Mouse (Mus musculus): Measurements from ENCODE around the gene Gabbr1. TPM values are rescaled to one million over a fixed set of nuclear protein-coding genes. Genes with fewer than 3 reads are reported as not detected.

Gene Gabbr1
- polyA plus RNA-seq, 1 experiment from 2014 or later = 8.3 TPM

GRCm38 (mm10) chr17:37063686-37064495 lies 18.1 kb downstream of the Gabbr1 start:
- H3K4me1 ChIP-seq = no peaks in the 10 kb centered on the region
- H3K27me3 ChIP-seq = no peaks in the 10 kb centered on the region
- no peak for ATAC-seq (replicated peaks; ENCODE audit: low FRiP score)
- WGBS = 88% methylated on average over 11 of the region's 11 CpGs
- no peak overlapping the region for H3K27ac ChIP-seq
- H3K9ac ChIP-seq = no peak overlapping the region
- peaks cover 95% of the 10 kb centered on the region for H3K36me3 ChIP-seq
- no peak overlapping the region for H3K4me2 ChIP-seq
- H3K4me3 ChIP-seq (replicated peaks) = no peak overlapping the region
- H3K9me3 ChIP-seq (replicated peaks) = no peaks in the 10 kb centered on the region

GRCm38 (mm10) chr17:37065993-37066392 lies 20.2 kb downstream of the Gabbr1 start:
- no peak for ATAC-seq (replicated peaks; ENCODE audit: low FRiP score)
- H3K9ac ChIP-seq = no peak overlapping the region
- H3K4me2 ChIP-seq = no peak overlapping the region
- H3K36me3 ChIP-seq = peaks cover 99% of the 10 kb centered on the region
- no peaks in the 10 kb centered on the region for H3K4me1 ChIP-seq
- H3K4me3 ChIP-seq (replicated peaks) = no peak overlapping the region
- WGBS = 97% methylated on average over 2 of the region's 2 CpGs
- no peak overlapping the region for H3K27ac ChIP-seq
- no peaks in the 10 kb centered on the region for H3K27me3 ChIP-seq
- H3K9me3 ChIP-seq (replicated peaks) = no peaks in the 10 kb centered on the region

DNA sequence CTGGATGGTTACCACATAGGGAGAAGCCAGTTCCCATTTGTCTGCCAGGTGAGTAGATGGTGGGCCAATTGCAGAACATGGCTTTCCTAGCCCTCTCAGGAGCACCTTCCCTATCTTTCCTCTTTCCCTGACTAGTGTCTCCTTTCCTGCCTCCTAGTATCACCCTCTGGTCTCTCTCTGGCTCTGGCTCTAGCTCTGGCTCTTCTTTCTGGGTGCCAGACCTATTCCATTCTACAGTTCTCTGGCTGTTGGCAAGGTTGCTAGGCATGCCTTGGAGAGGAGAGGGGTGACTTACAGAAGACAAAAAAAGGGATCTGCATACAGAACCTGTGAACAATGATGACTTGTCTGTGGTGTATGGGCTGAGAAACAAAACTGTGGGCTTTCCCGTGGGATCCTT lies 22.1 kb downstream of the Gabbr1 start:
- Histone ChIP-seq H3K36me3 (peaks cover 96% of the 10 kb centered on the region), H3K4me2 (no peak overlapping the region), H3K4me3 (replicated peaks) (no peak overlapping the region), H3K27ac (no peak overlapping the region), H3K9ac (no peak overlapping the region), H3K9me3 (replicated peaks) (no peaks in the 10 kb centered on the region), H3K4me1 (no peaks in the 10 kb centered on the region), H3K27me3 (no peaks in the 10 kb centered on the region)
- 84% methylated on average over 1 of the region's 1 CpGs for whole genome bisulfite sequencing
- no peak for ATAC-seq (replicated peaks; ENCODE audit: low FRiP score)

DNA sequence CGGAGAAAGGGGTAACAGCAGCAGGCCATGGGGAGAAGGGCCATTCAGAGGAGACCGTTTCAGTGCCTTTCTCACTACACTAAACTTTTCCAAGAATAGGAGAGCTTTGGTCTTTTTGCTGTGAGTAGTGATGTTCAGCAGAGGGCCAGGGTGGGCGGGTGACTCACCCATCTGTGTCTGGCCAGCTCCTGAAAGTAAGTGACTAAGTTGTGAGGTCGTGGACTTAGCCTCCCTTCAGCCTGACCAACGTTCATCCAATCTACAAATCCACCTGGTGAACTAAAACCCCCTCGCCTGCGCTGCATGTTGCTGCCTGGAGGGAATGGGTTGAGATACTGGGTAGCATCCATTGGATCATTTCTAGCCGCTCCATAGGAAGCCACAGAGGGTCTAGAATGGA lies 24.4 kb downstream of the Gabbr1 start:
- no peaks in the 10 kb centered on the region for H3K9me3 ChIP-seq (replicated peaks)
- H3K4me3 ChIP-seq (replicated peaks) = no peak overlapping the region
- H3K9ac ChIP-seq = no peak overlapping the region
- no peaks in the 10 kb centered on the region for H3K4me1 ChIP-seq
- no peak overlapping the region for H3K27ac ChIP-seq
- H3K36me3 ChIP-seq = peaks cover 92% of the 10 kb centered on the region
- ATAC-seq (replicated peaks; ENCODE audit: low FRiP score) = no peak
- 88% methylated on average over 8 of the region's 8 CpGs for WGBS
- no peaks in the 10 kb centered on the region for H3K27me3 ChIP-seq
- no peak overlapping the region for H3K4me2 ChIP-seq

- WGBS = 83% methylated on average over 12 of the region's 12 CpGs
- no peaks in the 10 kb centered on the region for H3K9me3 ChIP-seq (replicated peaks)
- no peak overlapping the region for H3K27ac ChIP-seq
- no peak overlapping the region for H3K4me3 ChIP-seq (replicated peaks)
- ATAC-seq (replicated peaks; ENCODE audit: low FRiP score) = no peak
- H3K4me2 ChIP-seq = no peak overlapping the region
- no peaks in the 10 kb centered on the region for H3K4me1 ChIP-seq
- H3K36me3 ChIP-seq = peaks cover 83% of the 10 kb centered on the region
- no peak overlapping the region for H3K9ac ChIP-seq
- H3K27me3 ChIP-seq = no peaks in the 10 kb centered on the region
Measured at GRCm38 (mm10) chr17:37072080-37072729, 26.4 kb downstream of the Gabbr1 start.

DNA sequence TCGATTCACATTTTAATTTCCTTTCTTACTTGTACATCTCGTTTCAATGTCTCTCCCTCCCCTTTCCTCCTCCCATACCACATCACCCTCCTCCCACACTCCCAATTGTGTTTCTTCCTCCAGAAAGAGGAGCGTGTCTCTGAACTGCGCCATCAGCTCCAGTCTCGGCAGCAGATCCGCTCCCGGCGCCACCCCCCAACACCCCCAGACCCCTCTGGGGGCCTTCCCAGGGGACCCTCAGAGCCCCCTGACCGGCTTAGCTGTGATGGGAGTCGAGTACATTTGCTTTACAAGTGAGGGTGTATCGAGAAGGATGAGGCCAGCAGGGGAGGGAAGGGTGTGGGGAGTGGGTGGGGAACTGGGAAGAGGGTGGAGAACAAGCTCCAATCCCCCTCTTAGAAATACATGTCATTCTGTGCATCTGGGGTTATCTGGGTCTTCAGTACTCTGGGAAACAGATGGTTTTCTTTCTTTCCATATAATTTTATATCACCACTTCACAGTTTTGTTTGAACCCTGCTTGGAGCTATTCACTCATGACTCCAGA lies 27.0 kb downstream of the Gabbr1 start:
- no peak for ATAC-seq (replicated peaks; ENCODE audit: low FRiP score)
- Histone ChIP-seq H3K9me3 (replicated peaks) (no peaks in the 10 kb centered on the region), H3K36me3 (peaks cover 77% of the 10 kb centered on the region), H3K27ac (no peak overlapping the region), H3K4me2 (no peak overlapping the region), H3K4me3 (replicated peaks) (no peak overlapping the region), H3K9ac (no peak overlapping the region), H3K27me3 (no peaks in the 10 kb centered on the region), H3K4me1 (no peaks in the 10 kb centered on the region)
- 62% methylated on average over 11 of the region's 11 CpGs for whole genome bisulfite sequencing

DNA sequence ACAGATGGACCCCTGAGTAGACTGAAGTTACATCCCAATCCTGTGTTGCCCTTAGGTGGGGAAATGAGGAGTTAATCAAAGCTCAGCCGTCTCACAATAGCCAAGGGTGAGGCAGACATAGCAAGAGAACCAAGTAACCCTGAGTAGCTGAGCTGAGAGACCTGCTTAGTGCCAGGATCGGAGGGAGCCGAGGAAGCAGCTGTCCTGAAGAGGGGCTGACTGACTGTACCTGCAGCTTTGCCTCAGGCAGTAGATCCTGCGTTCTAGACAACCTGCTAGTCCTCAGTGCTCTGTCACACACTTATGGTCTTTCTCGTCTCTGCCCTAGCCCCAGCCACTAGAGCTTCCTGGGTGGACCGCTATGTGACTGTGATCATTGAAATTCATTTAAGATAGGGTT lies 29.4 kb downstream of the Gabbr1 start:
- 83% methylated on average over 6 of the region's 6 CpGs for WGBS
- Histone ChIP-seq H3K9me3 (replicated peaks) (no peaks in the 10 kb centered on the region), H3K4me3 (replicated peaks) (no peak overlapping the region), H3K9ac (no peak overlapping the region), H3K36me3 (peaks cover 53% of the 10 kb centered on the region), H3K4me2 (no peak overlapping the region), H3K4me1 (0 out of 2 replicates have a peak, but pooled peaks cover 3% of the 10 kb centered on the region), H3K27ac (no peak overlapping the region), H3K27me3 (no peaks in the 10 kb centered on the region)
- ATAC-seq (replicated peaks; ENCODE audit: low FRiP score) = no peak

DNA sequence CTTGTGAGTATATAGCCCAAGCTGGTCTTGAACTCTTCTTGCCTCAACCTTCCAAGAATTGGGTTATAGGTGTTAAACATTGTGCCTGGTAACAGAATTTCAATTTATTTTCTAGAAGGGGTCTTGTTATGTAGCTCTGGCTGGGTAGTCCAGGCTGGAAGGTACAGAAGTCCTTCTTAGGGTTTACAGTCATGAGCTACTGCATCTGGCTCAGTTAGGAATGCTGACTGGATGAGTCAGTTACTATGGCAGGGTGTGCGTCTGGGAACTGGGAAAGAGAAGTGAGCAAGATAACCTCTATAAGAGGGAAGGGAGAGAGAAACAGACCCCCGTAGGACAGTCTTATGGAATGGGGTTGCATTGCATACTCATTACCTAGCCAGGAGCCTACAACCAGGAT lies 30.0 kb downstream of the Gabbr1 start:
- 0 out of 2 replicates have a peak, but pooled peaks cover 3% of the 10 kb centered on the region for H3K4me1 ChIP-seq
- no peaks in the 10 kb centered on the region for H3K9me3 ChIP-seq (replicated peaks)
- ATAC-seq (replicated peaks; ENCODE audit: low FRiP score) = no peak
- 91% methylated on average over 2 of the region's 2 CpGs for WGBS
- H3K4me3 ChIP-seq (replicated peaks) = no peak overlapping the region
- no peak overlapping the region for H3K27ac ChIP-seq
- H3K4me2 ChIP-seq = no peak overlapping the region
- H3K27me3 ChIP-seq = no peaks in the 10 kb centered on the region
- H3K36me3 ChIP-seq = peaks cover 47% of the 10 kb centered on the region
- H3K9ac ChIP-seq = no peak overlapping the region

- no peaks in the 10 kb centered on the region for H3K27me3 ChIP-seq
- H3K9me3 ChIP-seq (replicated peaks) = no peaks in the 10 kb centered on the region
- 54% methylated on average over 1 of the region's 1 CpGs for WGBS
- H3K4me2 ChIP-seq = no peak overlapping the region
- no peak for ATAC-seq (replicated peaks; ENCODE audit: low FRiP score)
- no peak overlapping the region for H3K4me3 ChIP-seq (replicated peaks)
- H3K27ac ChIP-seq = no peak overlapping the region
- 0 out of 2 replicates have a peak, but pooled peaks cover 3% of the 10 kb centered on the region for H3K4me1 ChIP-seq
- peaks cover 25% of the 10 kb centered on the region for H3K36me3 ChIP-seq
- no peak overlapping the region for H3K9ac ChIP-seq
Measured at GRCm38 (mm10) chr17:37078193-37078592, 32.4 kb downstream of the Gabbr1 start.

DNA sequence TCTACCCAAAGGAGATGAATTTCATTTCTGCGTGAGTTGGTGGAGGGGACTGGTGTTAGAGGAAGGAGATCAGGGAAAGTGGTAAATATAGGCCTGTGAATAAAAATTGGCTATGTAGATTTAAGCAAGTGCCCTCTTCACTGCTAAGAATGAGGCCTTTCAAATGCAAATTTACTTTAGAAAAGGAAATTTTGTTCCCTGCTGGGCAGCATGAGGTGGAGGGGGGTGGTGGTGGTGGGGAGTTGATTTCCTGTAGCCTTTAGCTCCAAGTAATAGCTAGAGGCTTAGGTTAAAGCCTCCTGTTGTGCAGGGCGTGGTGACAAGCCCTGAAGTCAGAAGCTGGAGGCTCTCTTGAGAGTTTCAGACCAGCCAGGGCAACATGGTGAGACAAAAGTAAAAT lies 33.2 kb downstream of the Gabbr1 start:
- H3K4me2 ChIP-seq = no peak overlapping the region
- H3K27me3 ChIP-seq = no peaks in the 10 kb centered on the region
- no peak overlapping the region for H3K9ac ChIP-seq
- H3K4me1 ChIP-seq = 0 out of 2 replicates have a peak, but pooled peaks cover 3% of the 10 kb centered on the region
- ATAC-seq (replicated peaks; ENCODE audit: low FRiP score) = no peak
- H3K4me3 ChIP-seq (replicated peaks) = no peak overlapping the region
- WGBS = 35% methylated on average over 2 of the region's 2 CpGs
- no peaks in the 10 kb centered on the region for H3K9me3 ChIP-seq (replicated peaks)
- peaks cover 19% of the 10 kb centered on the region for H3K36me3 ChIP-seq
- H3K27ac ChIP-seq = no peak overlapping the region

- H3K27ac ChIP-seq = no peak overlapping the region
- no peak for ATAC-seq (replicated peaks; ENCODE audit: low FRiP score)
- H3K4me2 ChIP-seq = no peak overlapping the region
- H3K27me3 ChIP-seq = no peaks in the 10 kb centered on the region
- no peak overlapping the region for H3K9ac ChIP-seq
- H3K4me1 ChIP-seq = 0 out of 2 replicates have a peak, but pooled peaks cover 3% of the 10 kb centered on the region
- WGBS = 17% methylated on average over 5 of the region's 5 CpGs
- H3K9me3 ChIP-seq (replicated peaks) = no peaks in the 10 kb centered on the region
- no peak overlapping the region for H3K4me3 ChIP-seq (replicated peaks)
- H3K36me3 ChIP-seq = peaks cover 10% of the 10 kb centered on the region
Measured at GRCm38 (mm10) chr17:37080119-37080518, 34.4 kb downstream of the Gabbr1 start.

- Histone ChIP-seq H3K9ac (no peak overlapping the region), H3K4me3 (replicated peaks) (no peak overlapping the region), H3K27ac (no peak overlapping the region), H3K36me3 (peaks cover 4% of the 10 kb centered on the region; the same call in 1 of the 2 replicates), H3K27me3 (no peaks in the 10 kb centered on the region), H3K4me2 (no peak overlapping the region), H3K9me3 (replicated peaks) (no peaks in the 10 kb centered on the region), H3K4me1 (0 out of 2 replicates have a peak, but pooled peaks cover 3% of the 10 kb centered on the region)
- WGBS = 88% methylated on average over 4 of the region's 4 CpGs
- no peak for ATAC-seq (replicated peaks; ENCODE audit: low FRiP score)
Measured at GRCm38 (mm10) chr17:37081659-37082058, 35.9 kb downstream of the Gabbr1 start.

All from kidney, embryonic 15.5 days (tissue).